Mouse (Mus musculus) ovary, postnatal 14 days (tissue): Measurements from ENCODE around the gene Palm2.

Experiments
- DNase-seq: peaks from one replicate; pipeline ENCODE4 v3.0.0; 2022; ENCODE audit warnings: low spot score

Palm2 gene

DNA sequence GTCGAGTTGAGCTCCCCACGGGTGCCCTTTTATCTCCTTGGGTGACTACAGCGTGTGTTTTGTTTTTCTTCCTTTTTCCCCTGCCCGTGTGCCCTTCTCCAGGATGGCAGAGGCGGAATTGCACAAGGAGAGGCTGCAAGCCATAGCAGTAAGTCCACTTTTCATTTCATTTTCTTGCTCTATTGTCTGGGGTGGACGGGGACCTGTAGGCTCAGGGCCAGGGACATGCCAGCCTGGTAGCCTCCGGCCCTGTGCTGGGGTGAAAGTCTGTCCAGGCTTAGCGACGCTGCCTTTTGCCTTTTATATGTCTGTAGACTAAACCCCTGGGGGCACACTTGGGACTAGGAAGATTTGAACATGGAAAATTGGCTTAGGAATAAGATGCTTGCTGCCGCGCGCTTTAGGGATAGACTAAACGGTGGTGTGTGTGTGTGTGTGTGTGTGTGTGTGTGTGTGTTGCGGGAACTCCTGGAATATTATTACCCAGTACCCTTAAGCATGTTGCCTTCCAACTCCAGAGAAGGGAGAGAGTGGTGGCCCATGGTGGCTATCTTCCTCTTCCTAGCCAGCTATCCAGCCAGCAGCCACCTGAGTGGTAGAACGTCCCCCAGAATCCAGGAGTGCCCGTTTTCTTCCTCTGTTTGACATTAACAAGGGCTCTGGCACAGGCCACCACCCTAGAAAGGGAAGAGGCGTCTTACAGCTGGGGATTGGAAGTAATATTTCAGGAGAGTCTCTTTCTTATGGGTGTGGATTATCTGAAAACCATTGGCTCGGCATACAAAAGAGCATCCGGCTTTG is 134.4 kb downstream of the Palm2 start:
- DNase-seq = no peak

- no peak for DNase-seq
Observed at GRCm38 (mm10) chr4:57569069-57569355, 135.0 kb downstream of the Palm2 start.

DNA sequence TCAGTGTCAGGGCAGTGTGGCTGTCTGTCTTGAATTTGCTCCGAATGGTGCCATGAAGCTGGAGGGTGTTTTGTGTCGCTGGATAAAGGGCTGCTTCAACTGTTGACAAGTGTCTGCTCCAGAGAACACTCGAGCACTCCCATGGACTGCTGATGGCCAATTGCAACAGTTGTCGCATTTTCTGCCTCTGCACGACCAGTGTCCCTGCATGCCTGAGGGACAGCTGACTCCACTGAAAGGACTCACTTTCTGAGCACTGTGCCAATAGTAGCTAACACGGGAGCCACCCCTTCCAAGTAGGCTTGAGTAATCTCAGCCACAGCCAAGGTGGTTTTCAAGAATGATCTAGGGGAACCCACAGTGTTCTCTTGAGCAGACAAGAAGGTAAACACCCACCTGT is 135.7 kb downstream of the Palm2 start:
- DNase-seq = no peak

- no peak for DNase-seq
Observed at GRCm38 (mm10) chr4:57570229-57570628, 136.2 kb downstream of the Palm2 start.

GRCm38 (mm10) chr4:57574181-57574580 is 140.1 kb downstream of the Palm2 start:
- no peak for DNase-seq

- DNase-seq = no peak
Observed at GRCm38 (mm10) chr4:57574646-57575045, 140.6 kb downstream of the Palm2 start.

DNA sequence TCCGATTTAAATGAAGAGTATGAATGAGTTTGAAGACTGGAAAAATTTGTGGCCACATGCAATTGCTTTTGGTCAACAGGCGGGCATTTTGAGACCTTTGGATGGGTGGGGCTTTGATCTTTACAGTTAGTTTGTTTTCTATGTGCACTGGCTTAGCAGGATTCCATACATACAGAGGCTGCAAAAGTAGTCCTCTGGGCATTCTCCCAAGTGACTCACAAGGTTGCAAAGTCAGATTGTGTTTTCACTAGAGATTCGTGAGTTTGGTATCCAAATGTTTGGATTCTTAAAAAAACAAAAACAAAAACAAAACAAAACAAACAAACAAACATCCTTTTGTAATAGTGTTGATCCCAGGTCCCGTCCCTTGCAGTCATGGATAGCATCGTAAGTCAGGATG is 141.6 kb downstream of the Palm2 start:
- DNase-seq = no peak

- DNase-seq = no peak
Observed at GRCm38 (mm10) chr4:57576095-57576494, 142.0 kb downstream of the Palm2 start.

- DNase-seq = no peak
Observed at GRCm38 (mm10) chr4:57579683-57580082, 145.6 kb downstream of the Palm2 start.

GRCm38 (mm10) chr4:57585281-57585800 is 151.3 kb downstream of the Palm2 start:
- no peak for DNase-seq

DNA sequence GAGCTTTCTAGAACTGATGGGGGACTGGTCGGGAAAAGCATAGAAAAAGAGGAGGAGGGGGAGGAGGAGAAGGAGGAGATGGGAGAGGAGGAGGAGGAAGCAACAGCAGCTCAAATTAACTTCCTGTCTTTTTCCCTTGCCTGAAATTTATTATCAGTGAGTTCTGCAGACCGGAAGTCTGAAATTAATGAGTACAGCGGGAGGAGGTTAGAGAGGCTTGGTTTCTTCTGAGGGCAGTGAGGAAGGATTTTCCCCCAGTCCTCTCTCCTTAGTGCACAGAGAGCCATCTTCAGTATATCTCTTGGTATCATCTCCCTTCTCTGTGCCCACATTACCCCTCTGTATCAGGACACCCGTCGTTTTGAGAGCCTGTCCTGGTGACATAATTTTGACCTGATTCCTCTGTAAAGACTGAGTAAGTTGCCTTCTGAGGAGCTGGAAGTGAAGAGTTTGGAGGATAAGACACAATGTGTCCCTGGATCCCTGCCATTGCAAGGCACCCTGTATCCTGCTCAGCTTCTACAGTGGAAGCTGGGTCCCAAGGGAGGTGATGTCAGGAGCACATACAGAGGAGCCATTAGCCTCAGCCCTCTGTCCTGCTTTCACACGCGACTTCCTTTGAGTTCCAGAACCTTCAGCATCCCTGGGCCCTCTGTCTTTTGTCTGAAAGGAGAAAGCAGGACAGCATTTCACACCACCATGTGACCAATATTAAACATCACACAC is 153.0 kb downstream of the Palm2 start:
- DNase-seq = no peak

DNA sequence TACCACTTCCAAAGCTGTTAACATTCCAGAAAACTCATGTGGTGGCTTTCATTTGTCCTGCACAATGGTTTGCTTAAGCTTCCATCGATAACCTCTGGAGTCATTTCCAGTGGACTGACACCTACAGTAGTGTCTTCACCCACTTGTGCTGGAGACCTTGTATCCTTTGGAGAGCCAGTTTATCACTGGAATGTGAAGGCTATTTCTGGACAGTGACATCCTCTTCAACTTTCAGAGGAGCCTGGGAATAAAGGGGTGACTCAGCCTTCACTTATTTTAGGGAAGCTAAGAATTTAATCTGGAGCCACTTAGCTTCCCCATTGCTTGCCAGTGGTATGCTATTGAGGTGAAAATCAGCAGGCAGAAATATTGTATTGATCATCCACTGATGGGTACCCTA is 154.3 kb downstream of the Palm2 start:
- DNase-seq = no peak

DNA sequence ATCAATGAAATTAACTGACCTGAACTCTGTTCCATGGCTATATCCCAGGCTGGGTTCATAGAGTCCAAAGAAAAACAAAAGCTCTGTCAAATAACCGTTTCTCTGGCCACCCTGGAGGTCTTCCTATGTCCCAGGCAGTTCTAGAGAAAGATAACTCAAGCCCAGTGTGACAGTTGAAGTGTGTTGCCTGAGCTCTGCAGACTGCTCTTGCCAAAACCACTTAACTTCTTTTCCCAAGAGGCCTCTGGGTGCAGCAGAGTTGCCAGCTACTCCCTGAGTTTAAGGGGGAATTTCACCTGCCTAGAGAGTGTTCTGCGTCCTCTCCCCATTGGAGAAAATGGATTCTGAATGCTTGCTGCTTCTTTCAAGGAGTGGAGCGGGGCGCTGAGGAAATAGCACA is 158.7 kb downstream of the Palm2 start:
- DNase-seq = no peak

DNA sequence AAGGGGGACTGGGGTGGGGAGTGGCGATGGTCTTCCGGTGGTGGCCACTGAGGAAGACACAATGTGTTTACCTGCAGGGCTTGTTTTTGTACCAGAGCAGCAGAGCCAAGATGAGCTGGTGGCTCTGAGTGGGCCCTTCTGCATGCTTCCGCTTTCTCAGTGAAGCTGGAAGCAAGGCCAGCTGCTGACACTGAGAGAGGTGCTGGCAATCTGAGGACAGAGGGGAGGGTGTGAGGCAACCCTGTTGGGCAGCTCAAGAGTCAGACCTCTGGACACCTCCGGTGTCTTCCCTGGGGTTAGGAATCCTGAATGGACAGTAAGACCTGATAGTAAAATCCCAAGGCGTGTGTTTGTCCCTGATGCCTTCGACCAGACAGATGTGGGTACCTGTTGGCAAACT is 165.9 kb downstream of the Palm2 start:
- DNase-seq = no peak

- no peak for DNase-seq
Observed at GRCm38 (mm10) chr4:57600685-57601457, 166.8 kb downstream of the Palm2 start.

DNA sequence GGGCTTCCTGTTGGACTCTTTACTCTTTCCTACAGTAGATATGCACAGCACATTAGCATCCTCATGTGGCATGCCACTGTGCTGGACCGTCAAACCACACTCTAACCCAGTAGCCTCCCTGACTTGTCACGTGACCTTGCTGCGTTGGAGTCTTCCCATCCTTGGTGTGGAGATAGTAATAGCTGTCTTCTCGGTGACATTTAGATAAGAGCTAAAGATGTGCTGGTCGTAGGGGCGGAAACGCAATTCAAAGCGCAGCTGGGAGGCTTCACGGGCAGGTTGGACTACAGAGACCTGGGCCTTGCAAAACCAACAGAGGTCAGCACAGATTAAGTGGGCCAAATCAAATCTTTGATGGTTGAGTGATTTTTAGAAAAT is 167.4 kb downstream of the Palm2 start:
- no peak for DNase-seq

- DNase-seq = no peak
Observed at GRCm38 (mm10) chr4:57601903-57602617, 168.0 kb downstream of the Palm2 start.

DNA sequence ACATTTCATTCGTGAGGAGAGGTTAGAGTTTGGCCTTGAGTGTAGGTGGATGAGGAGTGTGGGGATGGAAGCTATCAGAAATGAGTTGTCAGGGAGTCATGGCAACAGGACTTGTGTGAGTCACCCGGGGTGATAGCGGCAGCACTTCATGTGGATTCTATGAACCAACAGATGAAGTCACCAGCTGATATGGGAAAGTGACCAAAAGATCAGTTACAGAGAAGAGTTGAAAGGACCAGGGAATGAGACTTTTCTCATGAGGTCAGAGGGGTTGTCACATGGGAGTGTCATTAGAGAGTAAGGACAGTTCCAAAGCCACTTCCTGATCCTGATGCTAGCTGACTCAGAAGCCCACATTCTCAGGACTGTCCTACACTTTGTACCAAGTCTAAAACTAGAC is 172.2 kb downstream of the Palm2 start:
- no peak for DNase-seq

- peak; percentile 89 for DNase-seq
Observed at GRCm38 (mm10) chr4:57607247-57607942, 173.3 kb downstream of the Palm2 start.

DNA sequence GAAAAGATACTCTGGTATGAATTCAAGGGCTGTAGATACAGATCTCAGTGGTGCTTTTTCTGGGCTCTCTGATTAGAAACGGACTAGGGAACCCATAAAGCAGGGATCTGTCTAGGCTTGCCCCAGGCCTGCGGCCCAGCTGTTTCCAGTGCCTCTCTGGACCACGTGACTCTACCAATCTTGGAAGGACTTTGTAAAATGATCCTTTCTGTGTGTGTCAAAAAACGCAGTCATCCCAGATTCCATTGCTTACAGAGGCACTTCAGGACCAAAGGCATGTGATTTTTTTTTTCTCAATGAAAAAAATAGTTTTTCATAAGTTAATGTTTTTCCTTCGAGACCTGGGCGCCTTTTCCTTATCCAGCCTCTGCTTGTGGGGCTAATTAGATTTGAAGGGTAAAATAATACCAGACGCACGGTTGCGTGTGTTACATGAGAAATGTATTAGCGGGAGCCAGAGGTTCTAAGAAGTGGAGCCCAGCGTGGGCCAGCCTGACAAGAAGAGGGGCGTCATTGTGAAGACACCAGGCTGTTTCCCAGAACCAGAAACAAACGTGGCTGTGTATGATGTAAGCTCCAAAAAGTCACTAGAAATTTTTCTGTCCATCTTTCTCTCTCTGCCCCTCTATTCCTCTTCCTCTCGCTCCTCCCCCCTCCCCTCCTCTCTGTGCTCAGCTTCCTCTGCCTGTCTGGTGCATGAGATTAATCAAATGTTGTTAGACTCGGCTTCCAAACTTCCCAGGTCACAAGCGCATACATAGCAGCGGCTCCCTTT is 177.4 kb downstream of the Palm2 start:
- no peak for DNase-seq

- DNase-seq = no peak
Observed at GRCm38 (mm10) chr4:57612716-57613115, 178.7 kb downstream of the Palm2 start.
